Mouse (Mus musculus): ENCODE results near the gene Snx32. TPM values are rescaled to one million over a fixed set of nuclear protein-coding genes. Genes with fewer than 3 reads are reported as not detected.

Gene Snx32
- polyA plus RNA-seq, 1 experiment from 2014 or later: 3.7 TPM

DNA sequence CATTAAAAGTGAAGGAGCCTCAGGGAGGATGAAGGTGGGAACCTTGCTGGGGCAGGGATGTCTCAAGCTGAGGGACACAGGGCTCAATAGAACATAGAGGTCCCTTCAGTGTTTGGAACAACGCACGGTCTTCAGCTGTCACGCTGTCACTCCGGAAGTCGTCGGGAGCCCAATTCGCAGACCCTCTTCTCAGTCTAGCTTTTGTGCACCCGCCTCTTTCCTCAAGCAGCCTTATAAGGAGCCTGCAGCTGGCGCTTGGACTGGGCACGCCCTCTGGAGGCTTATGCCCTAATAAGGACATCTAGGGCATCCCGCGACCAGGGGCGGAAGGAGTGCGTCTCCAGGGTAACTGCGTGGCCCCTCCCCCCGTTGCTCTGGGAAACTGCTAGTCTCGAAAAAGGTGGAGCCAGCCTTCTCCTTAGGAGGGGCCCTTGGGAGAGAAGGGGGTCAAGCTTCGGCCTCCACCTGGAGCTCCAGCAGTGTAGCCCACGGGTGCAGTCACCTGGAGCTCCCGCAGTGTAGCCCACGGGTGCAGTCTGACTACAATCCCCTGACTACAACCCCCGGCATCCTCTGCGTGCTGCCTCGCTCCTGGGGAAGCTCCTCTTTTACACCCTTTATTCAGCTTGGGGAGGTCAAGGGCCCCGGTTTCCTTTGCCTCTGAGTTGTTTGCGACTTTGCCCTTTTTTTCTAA is 21.3 kb downstream of the Snx32 start:
- DNase-seq (ENCODE audit: low spot score) (peak; percentile 99), ATAC-seq (peak; percentile 79)
- peak overlapping the region; percentile 69 for H3K4me2 ChIP-seq (replicated peaks; ENCODE audit: low read depth, low read length)
- H3K4me1 ChIP-seq (ENCODE audit: insufficient read depth, low read depth, low read length): peaks cover 21% of the 10 kb centered on the region; the same call in 1 of the 2 replicates
- H3K36me3 ChIP-seq (ENCODE audit: insufficient read depth, low read length): peaks cover 9% of the 10 kb centered on the region
- peak overlapping the region; percentile 98 for H3K27ac ChIP-seq (ENCODE audit: low read length)
- no peaks in the 10 kb centered on the region for H3K27me3 ChIP-seq (replicated peaks; ENCODE audit: insufficient read depth, low read length)
- no peak for TF ChIP-seq EP300 (IDR thresholded peaks at IDR 0.05)
- peak; percentile 41 for TF ChIP-seq CTCF (IDR thresholded peaks at IDR 0.05)
- H3K9ac ChIP-seq (replicated peaks; ENCODE audit: low read depth): peak overlapping the region; percentile 27; the same call in 1 of the 2 replicates
- H3K9me3 ChIP-seq (ENCODE audit: low read length): no peaks in the 10 kb centered on the region
- H3K4me3 ChIP-seq (ENCODE audit: low read depth, low read length): peak overlapping the region; percentile 39
- WGBS: under 1% methylated on average over 26 of the region's 26 CpGs

DNA sequence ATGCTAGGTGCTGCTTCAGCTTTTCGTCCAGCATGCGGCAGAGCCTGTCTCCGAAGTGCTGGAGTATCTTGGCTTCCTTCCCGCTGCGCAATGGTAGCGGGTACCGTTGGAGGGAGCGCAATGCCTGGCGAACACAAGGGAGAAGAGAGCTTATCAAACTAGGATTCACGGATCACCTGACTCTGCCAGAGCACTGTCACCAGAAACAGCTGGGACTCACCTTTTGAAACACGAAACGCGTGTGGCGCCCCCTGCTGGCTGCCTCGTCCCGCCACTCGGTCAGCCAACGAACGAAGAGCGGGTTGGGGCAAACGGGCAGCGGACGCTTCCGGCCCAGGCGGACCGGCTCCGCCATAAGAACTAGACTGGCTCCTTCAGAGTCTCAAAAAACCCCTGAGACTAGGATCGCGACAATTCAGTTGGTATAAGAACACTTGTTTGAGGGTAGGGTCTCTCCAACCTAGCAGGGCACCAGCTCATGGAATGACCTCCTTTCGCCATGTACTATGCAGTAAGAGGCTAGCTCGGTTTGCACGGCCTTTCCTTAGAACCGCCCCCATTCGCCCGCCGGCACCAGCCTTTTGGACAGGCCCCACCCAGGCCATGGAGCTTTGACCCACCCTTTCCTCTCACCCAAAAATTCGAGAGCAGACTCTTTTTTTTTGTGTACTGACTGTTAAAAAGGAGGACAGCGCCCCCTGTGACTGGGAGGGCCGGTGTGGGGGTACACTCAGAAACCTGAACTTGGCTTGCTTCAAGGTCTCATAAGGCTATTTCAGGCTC is 22.4 kb downstream of the Snx32 start, which contains the start of gene Mus81:
Mus81 (minus strand) TSS at position 635 of the 783 bp plus-strand sequence.
- peak; percentile 95 for TF ChIP-seq CTCF (IDR thresholded peaks at IDR 0.05)
- peak; percentile 85; the same call in 1 of the 2 replicates for TF ChIP-seq EP300 (IDR thresholded peaks at IDR 0.05)
- 0% methylated on average over 39 of the region's 39 CpGs for WGBS

DNA sequence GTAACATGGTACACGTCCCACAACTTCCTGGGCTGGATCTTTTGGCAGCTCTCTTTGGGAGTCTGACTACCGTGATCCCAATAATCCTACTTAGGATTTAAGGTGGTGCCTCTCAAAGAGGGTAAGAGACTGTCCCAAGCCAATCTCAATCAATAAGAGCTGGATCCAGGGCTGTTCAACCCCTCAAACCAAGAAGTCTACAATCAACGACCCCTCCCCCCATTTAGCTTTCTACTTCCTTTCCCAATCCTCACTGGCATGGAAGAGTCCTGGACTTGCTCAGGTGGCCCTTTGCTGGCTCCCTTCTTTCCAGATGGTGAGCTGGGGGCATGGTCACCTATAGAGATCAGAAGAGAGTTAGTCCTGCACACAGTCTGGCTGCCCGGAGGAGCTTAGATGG is 23.6 kb downstream of the Snx32 start:
- no peaks in the 10 kb centered on the region for H3K9me3 ChIP-seq (ENCODE audit: low read length)
- no peak for DNase-seq (ENCODE audit: low spot score)
- H3K27ac ChIP-seq (ENCODE audit: low read length): peak overlapping the region; percentile 98; the same call in 1 of the 2 replicates
- peaks cover 12% of the 10 kb centered on the region for H3K36me3 ChIP-seq (ENCODE audit: insufficient read depth, low read length)
- H3K9ac ChIP-seq (replicated peaks; ENCODE audit: low read depth): no peak overlapping the region
- no peaks in the 10 kb centered on the region for H3K27me3 ChIP-seq (replicated peaks; ENCODE audit: insufficient read depth, low read length)
- no peak overlapping the region for H3K4me3 ChIP-seq (ENCODE audit: low read depth, low read length)
- 53% methylated on average over 4 of the region's 4 CpGs for WGBS
- peaks cover 19% of the 10 kb centered on the region; the same call in 1 of the 2 replicates for H3K4me1 ChIP-seq (ENCODE audit: insufficient read depth, low read depth, low read length)
- TF ChIP-seq CTCF (IDR thresholded peaks at IDR 0.05) (no peak), EP300 (IDR thresholded peaks at IDR 0.05) (no peak)
- no peak overlapping the region for H3K4me2 ChIP-seq (replicated peaks; ENCODE audit: low read depth, low read length)
- ATAC-seq: no peak

More for the DNA sequence above, 22.4 kb downstream of the Snx32 start, which contains the start of gene Mus81:
- Histone ChIP-seq H3K36me3 (ENCODE audit: insufficient read depth, low read length) (peaks cover 7% of the 10 kb centered on the region), H3K4me1 (ENCODE audit: insufficient read depth, low read depth, low read length) (peaks cover 21% of the 10 kb centered on the region; the same call in 1 of the 2 replicates), H3K9ac (replicated peaks; ENCODE audit: low read depth) (peak within 1 kb of the TSS; percentile 27), H3K9me3 (ENCODE audit: low read length) (no peaks in the 10 kb centered on the region), H3K27me3 (replicated peaks; ENCODE audit: insufficient read depth, low read length) (no peaks in the 10 kb centered on the region), H3K27ac (ENCODE audit: low read length) (peak within 1 kb of the TSS; percentile 98), H3K4me2 (replicated peaks; ENCODE audit: low read depth, low read length) (peak within 1 kb of the TSS; percentile 69), H3K4me3 (ENCODE audit: low read depth, low read length) (peak within 1 kb of the TSS; percentile 39)
- DNase-seq (ENCODE audit: low spot score): peak; percentile 99
- ATAC-seq: peak; percentile 66

DNA sequence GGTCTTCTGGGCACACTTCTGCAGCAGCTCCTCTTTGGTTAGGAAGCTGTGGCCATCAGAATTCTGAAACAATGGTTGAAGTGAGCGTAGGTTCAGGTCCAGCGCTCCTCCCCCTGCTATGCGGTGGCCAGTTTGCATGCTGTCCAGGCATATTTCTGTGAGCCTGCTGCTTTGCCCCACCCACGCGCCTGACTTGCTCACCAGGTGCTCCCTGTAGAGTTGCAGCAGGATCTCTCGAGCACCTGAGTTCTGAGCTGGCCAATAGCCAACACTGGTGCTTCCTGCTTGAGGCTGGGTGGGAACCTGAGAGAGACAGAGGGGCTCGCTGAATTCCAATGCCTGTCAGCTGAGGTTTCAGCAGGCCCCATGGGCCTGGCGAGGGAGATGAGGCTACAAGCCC is 24.1 kb downstream of the Snx32 start:
- no peak for TF ChIP-seq CTCF (IDR thresholded peaks at IDR 0.05)
- no peak for TF ChIP-seq EP300 (IDR thresholded peaks at IDR 0.05)
- WGBS: 50% methylated on average over 8 of the region's 8 CpGs
- H3K9me3 ChIP-seq (ENCODE audit: low read length): no peaks in the 10 kb centered on the region
- H3K36me3 ChIP-seq (ENCODE audit: insufficient read depth, low read length): peaks cover 15% of the 10 kb centered on the region
- H3K9ac ChIP-seq (replicated peaks; ENCODE audit: low read depth): no peak overlapping the region
- H3K27me3 ChIP-seq (replicated peaks; ENCODE audit: insufficient read depth, low read length): no peaks in the 10 kb centered on the region
- peak overlapping the region; percentile 98 for H3K27ac ChIP-seq (ENCODE audit: low read length)
- H3K4me2 ChIP-seq (replicated peaks; ENCODE audit: low read depth, low read length): no peak overlapping the region
- no peak for ATAC-seq
- peaks cover 19% of the 10 kb centered on the region; the same call in 1 of the 2 replicates for H3K4me1 ChIP-seq (ENCODE audit: insufficient read depth, low read depth, low read length)
- peak; percentile 69 for DNase-seq (ENCODE audit: low spot score)
- H3K4me3 ChIP-seq (ENCODE audit: low read depth, low read length): no peak overlapping the region

DNA sequence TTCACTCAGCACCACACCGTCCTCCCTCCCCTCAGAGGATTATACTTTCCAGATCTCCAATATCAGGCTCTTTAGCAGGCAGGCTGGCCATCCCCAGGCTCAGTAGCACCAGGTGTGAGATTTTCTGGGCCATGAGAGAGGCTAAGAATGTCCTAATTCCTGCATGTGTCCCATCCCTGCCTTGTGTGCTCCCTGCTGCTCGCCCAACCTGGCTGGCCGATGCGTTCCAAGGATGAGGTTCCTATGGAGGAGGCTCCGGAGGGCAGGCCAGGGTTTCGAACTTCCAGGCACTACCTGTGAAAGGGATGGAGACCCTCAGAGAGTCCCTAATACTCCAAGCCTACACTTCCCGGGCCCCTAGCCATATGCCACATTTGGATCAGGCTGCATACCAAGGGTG is 24.5 kb downstream of the Snx32 start:
- Histone ChIP-seq H3K9me3 (ENCODE audit: low read length) (no peaks in the 10 kb centered on the region), H3K4me3 (ENCODE audit: low read depth, low read length) (no peak overlapping the region), H3K4me1 (ENCODE audit: insufficient read depth, low read depth, low read length) (peaks cover 19% of the 10 kb centered on the region; the same call in 1 of the 2 replicates), H3K27me3 (replicated peaks; ENCODE audit: insufficient read depth, low read length) (no peaks in the 10 kb centered on the region), H3K36me3 (ENCODE audit: insufficient read depth, low read length) (peaks cover 15% of the 10 kb centered on the region), H3K4me2 (replicated peaks; ENCODE audit: low read depth, low read length) (no peak overlapping the region), H3K9ac (replicated peaks; ENCODE audit: low read depth) (no peak overlapping the region), H3K27ac (ENCODE audit: low read length) (peak overlapping the region; percentile 98)
- TF ChIP-seq EP300 (IDR thresholded peaks at IDR 0.05): no peak
- no peak for TF ChIP-seq CTCF (IDR thresholded peaks at IDR 0.05)
- ATAC-seq (no peak), DNase-seq (ENCODE audit: low spot score) (no peak)
- 94% methylated on average over 7 of the region's 7 CpGs for WGBS

DNA sequence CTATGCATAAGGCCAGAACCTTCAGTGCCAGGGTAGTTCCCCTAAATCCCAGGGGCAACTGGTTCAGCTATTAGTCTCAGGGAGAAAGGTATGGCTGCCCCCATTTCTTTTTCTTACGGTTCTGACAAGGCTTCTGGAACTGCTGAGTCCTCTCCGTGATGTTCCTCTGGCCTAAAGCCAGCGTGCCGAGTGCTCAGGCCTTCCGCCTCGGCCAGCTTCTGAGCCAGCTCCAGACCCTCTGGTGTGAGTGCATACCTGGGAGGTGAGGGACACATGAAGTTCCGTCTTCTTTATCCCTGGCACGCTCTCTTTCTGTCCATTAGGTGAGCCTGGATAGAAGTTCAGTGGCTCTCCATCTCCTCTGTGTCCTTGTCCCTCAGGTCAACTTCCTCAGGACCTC is 25.0 kb downstream of the Snx32 start:
- H3K9me3 ChIP-seq (ENCODE audit: low read length): no peaks in the 10 kb centered on the region
- peaks cover 15% of the 10 kb centered on the region for H3K36me3 ChIP-seq (ENCODE audit: insufficient read depth, low read length)
- no peak overlapping the region for H3K4me2 ChIP-seq (replicated peaks; ENCODE audit: low read depth, low read length)
- H3K27me3 ChIP-seq (replicated peaks; ENCODE audit: insufficient read depth, low read length): no peaks in the 10 kb centered on the region
- H3K4me1 ChIP-seq (ENCODE audit: insufficient read depth, low read depth, low read length): peaks cover 19% of the 10 kb centered on the region; the same call in 1 of the 2 replicates
- 51% methylated on average over 8 of the region's 8 CpGs for WGBS
- peak overlapping the region; percentile 98 for H3K27ac ChIP-seq (ENCODE audit: low read length)
- DNase-seq (ENCODE audit: low spot score) (no peak), ATAC-seq (no peak)
- TF ChIP-seq EP300 (IDR thresholded peaks at IDR 0.05) (no peak), CTCF (IDR thresholded peaks at IDR 0.05) (no peak)
- no peak overlapping the region for H3K9ac ChIP-seq (replicated peaks; ENCODE audit: low read depth)
- no peak overlapping the region for H3K4me3 ChIP-seq (ENCODE audit: low read depth, low read length)
